ENCODE assay signal across 25 mouse cellular contexts in the genomic region with DNA sequence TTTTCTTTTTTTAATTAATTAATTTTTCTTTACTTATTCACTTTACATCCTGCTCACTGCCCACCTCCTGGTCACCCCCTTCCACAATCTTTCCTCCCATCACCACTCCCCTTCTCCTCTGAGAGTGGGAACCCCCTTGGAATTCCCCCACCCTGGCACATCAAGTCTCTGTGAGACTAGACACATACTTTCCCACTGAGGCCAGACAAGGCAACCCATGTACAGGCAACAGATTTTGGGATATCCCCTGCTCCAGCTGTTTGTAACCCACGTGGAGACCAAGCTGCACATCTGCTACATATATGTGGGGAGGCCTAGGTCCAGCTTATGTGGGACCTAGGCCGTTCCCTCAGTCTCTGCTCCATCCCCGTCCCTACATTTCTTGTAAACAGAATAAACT. TPM values are rescaled to one million over a fixed set of nuclear protein-coding genes. Genes with fewer than 3 reads are reported as not detected.
"Had no signal": no experiment of that assay in that cellular context is flagged by ENCODE, and none has a peak within 500 bp of the region (broad histone marks: within the 10 kb centered on the region; RNA-seq: fewer than 3 reads in every experiment).

No protein-coding gene starts in this region.

- H3K4me2 ChIP-seq: heart, embryonic 11.5 days; heart, embryonic 13.5 days; heart, embryonic 15.5 days; hindbrain, embryonic 13.5 days; hindbrain, embryonic 15.5 days; kidney, embryonic 15.5 days; limb, embryonic 12.5 days; liver, embryonic 11.5 days; liver, embryonic 13.5 days; liver, embryonic 15.5 days had no signal

- H3K27me3 ChIP-seq: heart, embryonic 13.5 days; heart, embryonic 15.5 days; hindbrain, embryonic 13.5 days; hindbrain, embryonic 15.5 days; kidney, embryonic 15.5 days; limb, embryonic 12.5 days; liver, embryonic 13.5 days; liver, embryonic 15.5 days had no signal

- H3K27ac ChIP-seq: heart, embryonic 13.5 days; heart, embryonic 15.5 days; hindbrain, embryonic 13.5 days; hindbrain, embryonic 15.5 days; hindbrain, postnatal 0 days; kidney, embryonic 15.5 days; kidney, postnatal 0 days; left cerebral cortex, adult 2 months; limb, embryonic 10.5 days; limb, embryonic 12.5 days; liver, embryonic 13.5 days; liver, embryonic 15.5 days had no signal

- H3K9ac ChIP-seq: heart, embryonic 13.5 days; heart, embryonic 15.5 days; hindbrain, embryonic 13.5 days; hindbrain, embryonic 15.5 days; kidney, embryonic 15.5 days; limb, embryonic 12.5 days; liver, embryonic 13.5 days; liver, embryonic 15.5 days had no signal

- H3K4me3 ChIP-seq: heart, embryonic 13.5 days; heart, embryonic 15.5 days; hindbrain, embryonic 13.5 days; hindbrain, embryonic 15.5 days; kidney, embryonic 15.5 days; left cerebral cortex, adult 2 months; limb, embryonic 10.5 days; limb, embryonic 12.5 days; liver, embryonic 13.5 days; liver, embryonic 15.5 days had no signal

- H3K4me1 ChIP-seq: heart, embryonic 13.5 days; heart, embryonic 15.5 days; hindbrain, embryonic 13.5 days; hindbrain, embryonic 15.5 days; kidney, embryonic 15.5 days; limb, embryonic 10.5 days; limb, embryonic 12.5 days; liver, embryonic 13.5 days; liver, embryonic 15.5 days had no signal

- ATAC-seq: hindbrain, postnatal 0 days; intestine, embryonic 16.5 days had no signal

- H3K9me3 ChIP-seq: heart, embryonic 13.5 days; heart, embryonic 15.5 days; hindbrain, embryonic 13.5 days; hindbrain, embryonic 15.5 days; kidney, embryonic 15.5 days; limb, embryonic 10.5 days; limb, embryonic 12.5 days; liver, embryonic 13.5 days; liver, embryonic 15.5 days had no signal

- DNase-seq: gastrocnemius, postnatal 14 days; heart, adult 18-20 months; heart, postnatal 14 days; heart, postnatal 36 days; kidney, adult 11 months; kidney, adult 2 months; kidney, adult 9 months; kidney, postnatal 14 days; kidney, postnatal 36 days; liver; liver, embryonic 13.5 days had no signal

- H3K36me3 ChIP-seq: heart, embryonic 13.5 days; heart, embryonic 15.5 days; hindbrain, embryonic 13.5 days; hindbrain, embryonic 15.5 days; kidney, embryonic 15.5 days; limb, embryonic 10.5 days; limb, embryonic 12.5 days; liver, embryonic 13.5 days; liver, embryonic 15.5 days had no signal

RNA-seq across cellular contexts. Expression of gene Ptger2, which starts 46.3 kb away (rescaled TPM):
- polyA plus RNA-seq: heart, embryonic 11.5 days had no signal
